Mouse (Mus musculus) MEL (cell line): ENCODE measurements around the gene Klhl26. TPM values are rescaled to one million over a fixed set of nuclear protein-coding genes. Genes with fewer than 3 reads are reported as not detected.

Experiments
- DNase-seq: peaks from one replicate; pipeline ENCODE4 v3.0.0; 2011; ENCODE audit warnings: low read depth, low spot score
- H3K27ac ChIP-seq: 2 replicates; pipeline ENCODE4 v1.5.1; 2012; ENCODE audit warnings: low read depth, mild to moderate bottlenecking, control low read depth, low read length, moderate library complexity; ENCODE audit not compliant: control insufficient read depth
- H3K27me3 ChIP-seq, 2 experiments: fragments of 150-350 bp in 1 of 2; sonication (generic) in 1 of 2; 2 replicates each; pipeline ENCODE4 v1.6.1; 2012; ENCODE audit warnings: low read length in 2 of 2, mild to moderate bottlenecking in 2 of 2, improper control_type of control experiment in 1 of 2, moderate library complexity in 1 of 2; ENCODE audit not compliant: insufficient read depth in 2 of 2, control insufficient read depth in 1 of 2
- H3K36me3 ChIP-seq, 2 experiments: 2 replicates each; pipeline ENCODE4 v1.6.1; 2012 to 2014; ENCODE audit warnings: low read length in 2 of 2, improper control_type of control experiment in 1 of 2, inconsistent platforms in 1 of 2, mild to moderate bottlenecking in 1 of 2; ENCODE audit not compliant: insufficient read depth in 2 of 2, control insufficient read depth in 1 of 2
- H3K4me1 ChIP-seq, 2 experiments: fragments of 150-350 bp in 1 of 2; sonication (generic) in 1 of 2; 2 replicates each; pipeline ENCODE4 v1.6.1; 2012; ENCODE audit warnings: low read length in 2 of 2, improper control_type of control experiment in 1 of 2, mild to moderate bottlenecking in 1 of 2; ENCODE audit not compliant: insufficient read depth in 2 of 2, control insufficient read depth in 1 of 2
- H3K4me3 ChIP-seq, 2 experiments: fragments of 150-350 bp in 1 of 2; sonication (generic) in 1 of 2; 2 replicates each; pipeline ENCODE4 v1.5.1; 2012; ENCODE audit warnings: low read depth in 2 of 2, low read length in 2 of 2, mild to moderate bottlenecking in 2 of 2, moderate library complexity in 2 of 2, control low read depth in 1 of 2, improper control_type of control experiment in 1 of 2; ENCODE audit not compliant: control insufficient read depth in 1 of 2, insufficient read depth in 1 of 2
- H3K79me2 ChIP-seq: 2 replicates; pipeline ENCODE4 v1.6.1; 2012; ENCODE audit warnings: mild to moderate bottlenecking, low read length, moderate library complexity; ENCODE audit not compliant: control insufficient read depth, poor library complexity, insufficient read depth
- H3K9ac ChIP-seq: 2 replicates; pipeline ENCODE4 v1.6.1; 2012; ENCODE audit warnings: low read depth, mild to moderate bottlenecking, control low read depth, low read length, moderate library complexity; ENCODE audit not compliant: control insufficient read depth, poor library complexity, severe bottlenecking
- H3K9me3 ChIP-seq: fragments of 150-350 bp; sonication (generic); replicated peaks from 2 replicates; pipeline ENCODE4 v1.6.1; 2012; ENCODE audit warnings: mild to moderate bottlenecking, low read length, improper control_type of control experiment, moderate library complexity; ENCODE audit not compliant: insufficient read depth
- CHD2 ChIP-seq: IDR thresholded peaks from 2 replicates; pipeline ENCODE4 v1.6.1; 2011; ENCODE audit warnings: low read length, improper control_type of control experiment
- CTCF ChIP-seq, 3 experiments: IDR thresholded peaks in 2 of 3; conservative IDR thresholded peaks in 1 of 3; 2 replicates each; pipeline ENCODE4 v1.5.1; 2011 to 2012; ENCODE audit warnings: low read length in 3 of 3, low read depth in 2 of 3, mild to moderate bottlenecking in 2 of 3, improper control_type of control experiment in 1 of 3, inconsistent platforms in 1 of 3, mixed read lengths in 1 of 3, moderate library complexity in 1 of 3; ENCODE audit not compliant: control insufficient read depth in 1 of 3, insufficient read depth in 1 of 3, poor library complexity in 1 of 3, severe bottlenecking in 1 of 3
- ELF1 ChIP-seq: IDR thresholded peaks from 2 replicates; pipeline ENCODE4 v1.6.1; 2014; ENCODE audit warnings: low read depth, mild to moderate bottlenecking, inconsistent platforms, low read length, improper control_type of control experiment, moderate library complexity
- EP300 ChIP-seq, 2 experiments: IDR thresholded peaks; 2 replicates each; pipeline ENCODE4 v1.6.1; 2011; ENCODE audit warnings: improper control_type of control experiment in 2 of 2, low read length in 2 of 2, low read depth in 1 of 2, mild to moderate bottlenecking in 1 of 2
- GATA1 ChIP-seq: IDR thresholded peaks from 2 replicates; pipeline ENCODE4 v1.6.1; 2011; ENCODE audit warnings: low read depth, low read length, improper control_type of control experiment
- HCFC1 ChIP-seq: IDR thresholded peaks from 2 replicates; pipeline ENCODE4 v1.6.1; 2012; ENCODE audit warnings: low read depth, mild to moderate bottlenecking, inconsistent platforms, low read length, improper control_type of control experiment, moderate library complexity
- KAT2A ChIP-seq: conservative IDR thresholded peaks from 2 replicates; pipeline ENCODE4 v1.6.1; 2012; ENCODE audit warnings: low read depth, low read length, improper control_type of control experiment, inconsistent platforms
- MAZ ChIP-seq: IDR thresholded peaks from 2 replicates; pipeline ENCODE4 v1.6.1; 2012; ENCODE audit warnings: low read depth, mild to moderate bottlenecking, inconsistent platforms, low read length, improper control_type of control experiment
- MXI1 ChIP-seq: IDR thresholded peaks from 2 replicates; pipeline ENCODE4 v1.6.1; 2011; ENCODE audit warnings: mild to moderate bottlenecking, low read depth, low read length, improper control_type of control experiment
- MYB ChIP-seq: IDR thresholded peaks from 2 replicates; pipeline ENCODE4 v1.6.1; 2011; ENCODE audit warnings: mild to moderate bottlenecking, low read depth, low read length, improper control_type of control experiment
- MYC ChIP-seq: IDR thresholded peaks from 2 replicates; pipeline ENCODE4 v1.6.1; 2011; ENCODE audit warnings: low read depth, mild to moderate bottlenecking, low read length, improper control_type of control experiment, moderate library complexity
- NELFE ChIP-seq: IDR thresholded peaks from 2 replicates; pipeline ENCODE4 v1.6.1; 2011; ENCODE audit warnings: low read depth, low read length, improper control_type of control experiment
- NRF1 ChIP-seq: IDR thresholded peaks from 2 replicates; pipeline ENCODE4 v1.6.1; 2014; ENCODE audit warnings: low read depth, mild to moderate bottlenecking, inconsistent platforms, low read length, improper control_type of control experiment, moderate library complexity; ENCODE audit not compliant: poor library complexity, insufficient read depth, severe bottlenecking
- POLR2AphosphoS5 ChIP-seq: IDR thresholded peaks from 2 replicates; pipeline ENCODE4 v1.6.1; 2012; ENCODE audit warnings: low read depth, borderline replicate concordance, mild to moderate bottlenecking, inconsistent platforms, low read length, moderate library complexity, mixed read lengths
- RAD21 ChIP-seq: IDR thresholded peaks from 2 replicates; pipeline ENCODE4 v1.6.1; 2011; ENCODE audit warnings: mild to moderate bottlenecking, low read depth, low read length, improper control_type of control experiment
- RCOR1 ChIP-seq: IDR thresholded peaks from 2 replicates; pipeline ENCODE4 v1.6.1; 2012; ENCODE audit warnings: low read depth, mild to moderate bottlenecking, inconsistent platforms, low read length, improper control_type of control experiment
- SMC3 ChIP-seq: IDR thresholded peaks from 2 replicates; pipeline ENCODE4 v1.6.1; 2011; ENCODE audit warnings: low read depth, low read length, improper control_type of control experiment
- TAL1 ChIP-seq: IDR thresholded peaks from 2 replicates; pipeline ENCODE4 v1.6.1; 2012; ENCODE audit warnings: mild to moderate bottlenecking, inconsistent platforms, low read length, moderate library complexity, mixed read lengths
- TCF12 ChIP-seq: IDR thresholded peaks from 2 replicates; pipeline ENCODE4 v1.6.1; 2014; ENCODE audit warnings: low read depth, mild to moderate bottlenecking, inconsistent platforms, low read length, improper control_type of control experiment, moderate library complexity
- ZC3H11A ChIP-seq: IDR thresholded peaks from 2 replicates; pipeline ENCODE4 v1.6.1; 2012; ENCODE audit warnings: low read depth, mild to moderate bottlenecking, inconsistent platforms, low read length, improper control_type of control experiment
- ZMIZ1 ChIP-seq: IDR thresholded peaks from 2 replicates; pipeline ENCODE4 v1.6.1; 2012; ENCODE audit warnings: low read depth, mild to moderate bottlenecking, inconsistent platforms, low read length, improper control_type of control experiment, moderate library complexity
- polyA plus RNA-seq, 2 experiments: library from polyadenylated mRNA; stranded (reverse) in 1 of 2; unstranded in 1 of 2; fragments of >175 nt in 1 of 2; fragments of >200 nt in 1 of 2; gene quantifications; 2 replicates each; pipeline versions ENCODE4 v1.2.1 to v1.2.4; 2012; ENCODE audit warnings: low replicate concordance in 2 of 2, low read depth in 1 of 2; ENCODE audit not compliant: insufficient read length in 2 of 2, insufficient read depth in 1 of 2, missing spikeins in 1 of 2
- total RNA-seq: library from RNA; depleted of rRNA; stranded (reverse); fragments of 300-350 nt; gene quantifications from 2 replicates; pipeline ENCODE4 v1.2.3, GENCODE M21; 2012

Klhl26 gene
- total and polyA plus RNA-seq, 3 experiments: 8.0 to 11.4 TPM; not detected in 1

DNA sequence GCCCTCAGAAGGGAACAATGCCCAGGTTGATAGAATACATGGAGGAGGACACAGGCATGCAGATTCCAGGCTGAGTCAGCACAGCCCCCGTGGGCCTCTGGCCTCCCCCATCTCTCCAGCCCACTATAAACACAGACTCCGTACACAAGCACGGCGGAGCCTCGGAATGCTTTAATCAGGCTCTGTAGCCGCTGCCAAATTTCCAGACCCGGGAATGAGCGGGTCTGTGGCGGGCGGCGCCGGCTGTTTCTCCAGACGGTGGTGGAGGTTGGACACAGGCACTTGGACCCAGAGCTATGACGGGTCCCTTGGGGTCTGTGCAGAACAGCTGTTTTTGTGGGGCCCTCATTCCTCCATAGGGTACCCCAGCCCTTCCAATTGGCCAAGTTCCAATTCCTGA lies 57.8 kb downstream of the Klhl26 start:
- H3K27me3 ChIP-seq: no peaks in the 10 kb centered on the region
- H3K4me1 ChIP-seq: peaks cover 18 to 32% of the 10 kb centered on the region in 2 experiments
- no peak overlapping the region for H3K9ac ChIP-seq
- no peaks in the 10 kb centered on the region; the same call in 1 of the 2 replicates for H3K79me2 ChIP-seq
- TF ChIP-seq HCFC1 (no peak), POLR2AphosphoS5 (no peak), TAL1 (no peak), CTCF (IDR thresholded peaks at IDR 0.05 in 2 of 3, conservative IDR thresholded peaks at IDR 0.05 in 1 of 3; ENCODE audit: control insufficient read depth in 1 of 3, insufficient read depth in 1 of 3, low read depth in 2 of 3, low read length in 3 of 3, poor library complexity in 1 of 3, severe bottlenecking in 1 of 3) (no peak), ZC3H11A (no peak), GATA1 (no peak)
- H3K4me3 ChIP-seq: no peak overlapping the region
- peaks cover 0 to 10% of the 10 kb centered on the region in 2 experiments; a peak in 3 of 4 replicates for H3K36me3 ChIP-seq
- DNase-seq: no peak
- H3K9me3 ChIP-seq: no peaks in the 10 kb centered on the region
- no peak overlapping the region for H3K27ac ChIP-seq

GRCm38 (mm10) chr8:70417914-70418313 lies 58.9 kb downstream of the Klhl26 start:
- Histone ChIP-seq H3K4me1 (peaks cover 16 to 31% of the 10 kb centered on the region in 2 experiments), H3K27ac (no peak overlapping the region), H3K9ac (no peak overlapping the region), H3K4me3 (no peak overlapping the region), H3K79me2 (no peaks in the 10 kb centered on the region; the same call in 1 of the 2 replicates), H3K36me3 (peaks cover 0 to 10% of the 10 kb centered on the region in 2 experiments; a peak in 3 of 4 replicates), H3K9me3 (no peaks in the 10 kb centered on the region)
- DNase-seq: no peak
- TF ChIP-seq KAT2A (no peak), TCF12 (no peak), MXI1 (no peak), MYC (no peak), MYB (no peak), CHD2 (no peak), ZMIZ1 (no peak), EP300 (IDR thresholded peaks at IDR 0.05; ENCODE audit: low read depth in 1 of 2, low read length in 2 of 2) (no peak), SMC3 (no peak), ELF1 (no peak), NRF1 (no peak), POLR2AphosphoS5 (no peak), MAZ (no peak), RAD21 (no peak), RCOR1 (no peak), NELFE (no peak)
- TF ChIP-seq, all 39 proteins: peak for 0
- no peaks in the 10 kb centered on the region for H3K27me3 ChIP-seq
